11 mouse cellular contexts compared by ENCODE assay signal in genomic region chr15:99735631-99736030, GRCm38 (mm10). TPM values are rescaled to one million over a fixed set of nuclear protein-coding genes. Genes with fewer than 3 reads are reported as not detected.
DNase-seq lines count a peak whose midpoint lies in the region; ATAC-seq and TF ChIP-seq lines count a peak whose summit lies in the region.
"Had no signal": no experiment of that assay in that cellular context is flagged by ENCODE, and none has a peak within 500 bp of the region (broad histone marks: within the 10 kb centered on the region; RNA-seq: fewer than 3 reads in every experiment).

No protein-coding gene starts in this region.

- H3K27me3 ChIP-seq in midbrain, embryonic 15.5 days (replicated peaks): no peaks in the 10 kb centered on the region
- no peaks in the 10 kb centered on the region for H3K27me3 ChIP-seq in hindbrain, embryonic 11.5 days (ENCODE audit: control insufficient read depth, insufficient read depth, low read length)
- H3K27me3 ChIP-seq: embryonic facial prominence, embryonic 13.5 days; limb, embryonic 12.5 days; neural tube, embryonic 13.5 days had no signal

- H3K36me3 ChIP-seq in midbrain, embryonic 15.5 days (replicated peaks): peaks cover 26% of the 10 kb centered on the region
- no peaks in the 10 kb centered on the region for H3K36me3 ChIP-seq in hindbrain, embryonic 11.5 days (ENCODE audit: control insufficient read depth, insufficient read depth, low read length)

- H3K9me3 ChIP-seq in midbrain, embryonic 15.5 days: no peaks in the 10 kb centered on the region
- no peaks in the 10 kb centered on the region for H3K9me3 ChIP-seq in hindbrain, embryonic 11.5 days (ENCODE audit: control insufficient read depth, low read length)
- H3K9me3 ChIP-seq: embryonic facial prominence, embryonic 13.5 days; limb, embryonic 12.5 days; neural tube, embryonic 13.5 days had no signal

- H3K4me2 ChIP-seq in midbrain, embryonic 15.5 days: no peak overlapping the region
- H3K4me2 ChIP-seq in hindbrain, embryonic 11.5 days (replicated peaks; ENCODE audit: low read depth, low read length): no peak overlapping the region
- H3K4me2 ChIP-seq: embryonic facial prominence, embryonic 13.5 days; limb, embryonic 12.5 days; neural tube, embryonic 13.5 days had no signal

- H3K4me3 ChIP-seq in left cerebral cortex, adult 2 months: no peak overlapping the region
- H3K4me3 ChIP-seq in midbrain, embryonic 15.5 days: no peak overlapping the region
- H3K4me3 ChIP-seq in hindbrain, embryonic 11.5 days (ENCODE audit: low read depth, low read length): no peak overlapping the region
- H3K4me3 ChIP-seq: embryonic facial prominence, embryonic 13.5 days; limb, embryonic 12.5 days; neural tube, embryonic 13.5 days had no signal

- no peak overlapping the region for H3K27ac ChIP-seq in left cerebral cortex, adult 2 months
- H3K27ac ChIP-seq in midbrain, embryonic 15.5 days: no peak overlapping the region
- no peak overlapping the region for H3K27ac ChIP-seq in hindbrain, embryonic 11.5 days (ENCODE audit: low read depth, low read length)
- H3K27ac ChIP-seq: embryonic facial prominence, embryonic 13.5 days; limb, embryonic 12.5 days; neural tube, embryonic 13.5 days had no signal

- no peak for ATAC-seq in midbrain, embryonic 15.5 days (replicated peaks)
- no peak for ATAC-seq in megakaryocyte, adult 5-6 weeks (ENCODE audit: poor library complexity, severe bottlenecking)
- no peak for ATAC-seq in hindbrain, embryonic 11.5 days (ENCODE audit: low FRiP score)

- DNase-seq in adrenal gland, adult 18-20 months (ENCODE audit: low spot score in 2 of 2): peak; percentile 100
- peak; percentile 100 for DNase-seq in cerebellum, adult 8-10 months
- peak; percentile 100 for DNase-seq in heart, postnatal 14 days
- peak; percentile 100 for DNase-seq in left cerebral cortex, adult 2 months (ENCODE audit: extremely low spot score in 1 of 2, low spot score in 2 of 2)
- peak; percentile 100 for DNase-seq in right cerebral cortex, postnatal 25 days
- no peak for DNase-seq in hindbrain, embryonic 11.5 days (ENCODE audit: low spot score)

- no peaks in the 10 kb centered on the region for H3K4me1 ChIP-seq in midbrain, embryonic 15.5 days
- H3K4me1 ChIP-seq in hindbrain, embryonic 11.5 days (replicated peaks; ENCODE audit: control insufficient read depth, insufficient read depth, low read length): no peaks in the 10 kb centered on the region
- H3K4me1 ChIP-seq: embryonic facial prominence, embryonic 13.5 days; limb, embryonic 12.5 days; neural tube, embryonic 13.5 days had no signal

- no peak overlapping the region for H3K9ac ChIP-seq in midbrain, embryonic 15.5 days
- H3K9ac ChIP-seq in hindbrain, embryonic 11.5 days (ENCODE audit: low read depth, low read length): no peak overlapping the region
- H3K9ac ChIP-seq: embryonic facial prominence, embryonic 13.5 days; limb, embryonic 12.5 days; neural tube, embryonic 13.5 days had no signal

- WGBS in midbrain, embryonic 15.5 days: 91% methylated on average over 2 of the region's 2 CpGs
- 95% methylated on average over 2 of the region's 2 CpGs for WGBS in hindbrain, embryonic 11.5 days

- TF ChIP-seq CTCF in left cerebral cortex, adult 2 months (IDR thresholded peaks at IDR 0.05): peak; percentile 33

- intact Hi-C loops in heart, postnatal 14 days (cut with DNase I): no loop called here
- intact Hi-C loops in left cerebral cortex, adult 2 months (cut with DNase I): no loop called here

RNA-seq across cellular contexts. Expression of gene Cox14, which starts 10.2 kb away (rescaled TPM):
- total RNA-seq in adrenal gland, adult 18-20 months (2021): 100 to 1,000 TPM; 181 to 213 TPM
- 100 to 1,000 TPM; 207 to 250 TPM for total RNA-seq in heart, postnatal 14 days (2021)
- total RNA-seq in left cerebral cortex, adult 2 months (2021): 100 to 1,000 TPM; 113 to 123 TPM
- 150 and 157 TPM in 2 replicates for polyA plus RNA-seq in midbrain, embryonic 15.5 days (2015; fragmentation: Nextera tagmentation; extraction: Ambion mirVana)
- total RNA-seq in megakaryocyte, adult 5-6 weeks (2015): 67.3 and 78.1 TPM in 2 replicates
- total RNA-seq in megakaryocyte, adult 5-6 weeks (2017): 15.4 and 25.6 TPM in 2 replicates
- 148 and 163 TPM in 2 replicates for polyA plus RNA-seq in hindbrain, embryonic 11.5 days (2014; fragmentation: Nextera tagmentation; extraction: Ambion mirVana)

RNA-seq across cellular contexts. Expression of gene Gpd1, which starts 18.3 kb away (rescaled TPM):
- total RNA-seq in adrenal gland, adult 18-20 months (2021): 1,000 to 10,000 TPM; 1,249 to 2,641 TPM
- 10 to 100 TPM; 61.7 to 91.3 TPM for total RNA-seq in heart, postnatal 14 days (2021)
- total RNA-seq in left cerebral cortex, adult 2 months (2021): 100 to 1,000 TPM in 1 of 2 experiments, 10 to 100 TPM in 1; 90.7 to 100 TPM
- 1.5 and 1.8 TPM in 2 replicates for polyA plus RNA-seq in midbrain, embryonic 15.5 days (2015; fragmentation: Nextera tagmentation; extraction: Ambion mirVana)
- 0.11 TPM in 1 of 2 replicates, not detected in the other for total RNA-seq in megakaryocyte, adult 5-6 weeks (2015)
- total RNA-seq in megakaryocyte, adult 5-6 weeks (2017): 0.20 and 0.26 TPM in 2 replicates
- 0.25 and 0.36 TPM in 2 replicates for polyA plus RNA-seq in hindbrain, embryonic 11.5 days (2014; fragmentation: Nextera tagmentation; extraction: Ambion mirVana)

RNA-seq across cellular contexts. Expression of gene Gm17349, which starts 30.3 kb away (rescaled TPM):
- total RNA-seq in adrenal gland, adult 18-20 months (2021): 10 to 100 TPM; 19.1 to 42.3 TPM
- 1 to 10 TPM; 5.0 to 5.1 TPM for total RNA-seq in heart, postnatal 14 days (2021)
- 10 to 100 TPM in 1 of 2 experiments, 1 to 10 TPM in 1; 5.3 to 11.7 TPM for total RNA-seq in left cerebral cortex, adult 2 months (2021)
- not detected in 2 replicates for polyA plus RNA-seq in midbrain, embryonic 15.5 days (2015; fragmentation: Nextera tagmentation; extraction: Ambion mirVana)
- not detected in 2 replicates for total RNA-seq in megakaryocyte, adult 5-6 weeks (2015)
- total RNA-seq in megakaryocyte, adult 5-6 weeks (2017): not detected in 2 replicates
- not detected in 2 replicates for polyA plus RNA-seq in hindbrain, embryonic 11.5 days (2014; fragmentation: Nextera tagmentation; extraction: Ambion mirVana)
- polyA plus RNA-seq: embryonic facial prominence, embryonic 13.5 days; limb, embryonic 12.5 days; neural tube, embryonic 13.5 days had no signal

RNA-seq across cellular contexts. Expression of gene Smarcd1, which starts 33.7 kb away (rescaled TPM):
- 10 to 100 TPM; 43.1 to 44.2 TPM for total RNA-seq in adrenal gland, adult 18-20 months (2021)
- total RNA-seq in heart, postnatal 14 days (2021): 10 to 100 TPM; 25.9 to 28.4 TPM
- 100 to 1,000 TPM; 157 to 163 TPM for total RNA-seq in left cerebral cortex, adult 2 months (2021)
- 114 and 119 TPM in 2 replicates for polyA plus RNA-seq in midbrain, embryonic 15.5 days (2015; fragmentation: Nextera tagmentation; extraction: Ambion mirVana)
- total RNA-seq in megakaryocyte, adult 5-6 weeks (2015): 12.0 and 12.4 TPM in 2 replicates
- 9.3 and 16.1 TPM in 2 replicates for total RNA-seq in megakaryocyte, adult 5-6 weeks (2017)
- 99.1 and 103 TPM in 2 replicates for polyA plus RNA-seq in hindbrain, embryonic 11.5 days (2014; fragmentation: Nextera tagmentation; extraction: Ambion mirVana)

RNA-seq across cellular contexts. Expression of gene Cers5, which starts 37.1 kb away (rescaled TPM):
- total RNA-seq in adrenal gland, adult 18-20 months (2021): 10 to 100 TPM; 40.8 to 53.7 TPM
- total RNA-seq in heart, postnatal 14 days (2021): 10 to 100 TPM; 24.8 to 27.3 TPM
- 10 to 100 TPM; 32.3 to 34.7 TPM for total RNA-seq in left cerebral cortex, adult 2 months (2021)
- 77.3 and 79.9 TPM in 2 replicates for polyA plus RNA-seq in midbrain, embryonic 15.5 days (2015; fragmentation: Nextera tagmentation; extraction: Ambion mirVana)
- 64.6 and 75.6 TPM in 2 replicates for total RNA-seq in megakaryocyte, adult 5-6 weeks (2015)
- 42.3 and 45.3 TPM in 2 replicates for total RNA-seq in megakaryocyte, adult 5-6 weeks (2017)
- 61.6 and 66.6 TPM in 2 replicates for polyA plus RNA-seq in hindbrain, embryonic 11.5 days (2014; fragmentation: Nextera tagmentation; extraction: Ambion mirVana)

Comparison
In these comparisons a context has a peak if more than half of its experiments do, and no peak if none do; other contexts are left out.
1. RNA of gene Gpd1, which starts 18.3 kb away (total RNA-seq): 1,249 to 2,641 TPM in adrenal gland, adult 18-20 months, 90.7 to 100 TPM in left cerebral cortex, adult 2 months and 61.7 to 91.3 TPM in heart, postnatal 14 days; 0.11 to 0.26 TPM in megakaryocyte, adult 5-6 weeks; every median in the first group is over 10 times any median in the second.
2. RNA of gene Gm17349, which starts 30.3 kb away (total RNA-seq): 19.1 to 42.3 TPM in adrenal gland, adult 18-20 months, 5.3 to 11.7 TPM in left cerebral cortex, adult 2 months and 5.0 to 5.1 TPM in heart, postnatal 14 days; not detected in megakaryocyte, adult 5-6 weeks; every median in the first group is over 4 times any median in the second.